Mouse (Mus musculus): ENCODE measurements around the gene Cdc34b. TPM values are rescaled to one million over a fixed set of nuclear protein-coding genes. Genes with fewer than 3 reads are reported as not detected.
"Not testable (repeated sequence)": the region's sequence is repeated elsewhere in the genome, so short reads cannot be mapped to it uniquely, and the experiment has no call there.

Gene Cdc34b
- 0.17 and 0.19 TPM in 2 replicates for polyA plus RNA-seq (2014; fragmentation: Nextera tagmentation; extraction: Ambion mirVana)

- Histone ChIP-seq H3K9ac (ENCODE audit: low read depth, low read length) (no peak within 1 kb of the TSS), H3K4me2 (replicated peaks; ENCODE audit: low read depth, low read length) (no peak within 1 kb of the TSS), H3K4me3 (ENCODE audit: low read depth, low read length) (no peak within 1 kb of the TSS), H3K9me3 (ENCODE audit: control insufficient read depth, low read length) (no peaks in the 10 kb centered on the region), H3K27me3 (ENCODE audit: control insufficient read depth, insufficient read depth, low read length) (no peaks in the 10 kb centered on the region), H3K4me1 (replicated peaks; ENCODE audit: control insufficient read depth, insufficient read depth, low read length) (no peaks in the 10 kb centered on the region), H3K27ac (ENCODE audit: low read depth, low read length) (no peak within 1 kb of the TSS), H3K36me3 (ENCODE audit: control insufficient read depth, insufficient read depth, low read length) (no peaks in the 10 kb centered on the region)
- 81% methylated on average over 25 of the region's 29 CpGs for WGBS
- DNase-seq (ENCODE audit: low spot score) (no peak), ATAC-seq (ENCODE audit: low FRiP score) (no peak)
These were observed at the start of gene Cdc34b for GRCm38 (mm10) chr11:94741732-94742272. Gene Cdc34b, plus strand, starts transcription at chr11:94741782.

- H3K9me3 ChIP-seq (ENCODE audit: control insufficient read depth, low read length); ATAC-seq (ENCODE audit: low FRiP score); H3K4me1 ChIP-seq (replicated peaks; ENCODE audit: control insufficient read depth, insufficient read depth, low read length); H3K36me3 ChIP-seq (ENCODE audit: control insufficient read depth, insufficient read depth, low read length); H3K27me3 ChIP-seq (ENCODE audit: control insufficient read depth, insufficient read depth, low read length); H3K27ac ChIP-seq (ENCODE audit: low read depth, low read length); H3K9ac ChIP-seq (ENCODE audit: low read depth, low read length); DNase-seq (ENCODE audit: low spot score); H3K4me3 ChIP-seq (ENCODE audit: low read depth, low read length); H3K4me2 ChIP-seq (replicated peaks; ENCODE audit: low read depth, low read length): not testable (repeated sequence)
These were observed 49.1 kb upstream of the Cdc34b start for GRCm38 (mm10) chr11:94692502-94692901.

GRCm38 (mm10) chr11:94695508-94695907 is 46.1 kb upstream of the Cdc34b start:
- Histone ChIP-seq H3K4me3 (ENCODE audit: low read depth, low read length) (no peak overlapping the region), H3K9ac (ENCODE audit: low read depth, low read length) (no peak overlapping the region), H3K27ac (ENCODE audit: low read depth, low read length) (no peak overlapping the region), H3K4me1 (replicated peaks; ENCODE audit: control insufficient read depth, insufficient read depth, low read length) (no peaks in the 10 kb centered on the region), H3K9me3 (ENCODE audit: control insufficient read depth, low read length) (no peaks in the 10 kb centered on the region), H3K36me3 (ENCODE audit: control insufficient read depth, insufficient read depth, low read length) (no peaks in the 10 kb centered on the region), H3K27me3 (ENCODE audit: control insufficient read depth, insufficient read depth, low read length) (no peaks in the 10 kb centered on the region), H3K4me2 (replicated peaks; ENCODE audit: low read depth, low read length) (no peak overlapping the region)
- DNase-seq (ENCODE audit: low spot score) (no peak), ATAC-seq (ENCODE audit: low FRiP score) (no peak)
- 86% methylated on average over 6 of the region's 6 CpGs for WGBS

- Histone ChIP-seq H3K27ac (ENCODE audit: low read depth, low read length) (no peak overlapping the region), H3K4me2 (replicated peaks; ENCODE audit: low read depth, low read length) (no peak overlapping the region), H3K9me3 (ENCODE audit: control insufficient read depth, low read length) (no peaks in the 10 kb centered on the region), H3K9ac (ENCODE audit: low read depth, low read length) (no peak overlapping the region), H3K36me3 (ENCODE audit: control insufficient read depth, insufficient read depth, low read length) (no peaks in the 10 kb centered on the region), H3K27me3 (ENCODE audit: control insufficient read depth, insufficient read depth, low read length) (no peaks in the 10 kb centered on the region), H3K4me3 (ENCODE audit: low read depth, low read length) (no peak overlapping the region), H3K4me1 (replicated peaks; ENCODE audit: control insufficient read depth, insufficient read depth, low read length) (no peaks in the 10 kb centered on the region; the same call in 1 of the 2 replicates)
- 90% methylated on average over 2 of the region's 2 CpGs for WGBS
- DNase-seq (ENCODE audit: low spot score): no peak
- no peak for ATAC-seq (ENCODE audit: low FRiP score)
These were observed 44.4 kb upstream of the Cdc34b start for GRCm38 (mm10) chr11:94697140-94697539.

GRCm38 (mm10) chr11:94697703-94698464 is 43.7 kb upstream of the Cdc34b start:
- no peak for DNase-seq (ENCODE audit: low spot score)

GRCm38 (mm10) chr11:94699399-94699798 is 42.2 kb upstream of the Cdc34b start:
- Histone ChIP-seq H3K9me3 (ENCODE audit: control insufficient read depth, low read length) (no peaks in the 10 kb centered on the region), H3K9ac (ENCODE audit: low read depth, low read length) (no peak overlapping the region), H3K4me2 (replicated peaks; ENCODE audit: low read depth, low read length) (no peak overlapping the region), H3K4me1 (replicated peaks; ENCODE audit: control insufficient read depth, insufficient read depth, low read length) (no peaks in the 10 kb centered on the region; the same call in 1 of the 2 replicates), H3K4me3 (ENCODE audit: low read depth, low read length) (no peak overlapping the region), H3K27ac (ENCODE audit: low read depth, low read length) (no peak overlapping the region), H3K36me3 (ENCODE audit: control insufficient read depth, insufficient read depth, low read length) (no peaks in the 10 kb centered on the region), H3K27me3 (ENCODE audit: control insufficient read depth, insufficient read depth, low read length) (no peaks in the 10 kb centered on the region)
- DNase-seq (ENCODE audit: low spot score) (no peak), ATAC-seq (ENCODE audit: low FRiP score) (no peak)
- WGBS: 100% methylated on average over 3 of the region's 3 CpGs

More at GRCm38 (mm10) chr11:94697703-94698464, 43.7 kb upstream of the Cdc34b start:
- 43% methylated on average over 13 of the region's 13 CpGs for WGBS
- Histone ChIP-seq H3K27me3 (ENCODE audit: control insufficient read depth, insufficient read depth, low read length) (no peaks in the 10 kb centered on the region), H3K36me3 (ENCODE audit: control insufficient read depth, insufficient read depth, low read length) (no peaks in the 10 kb centered on the region), H3K4me3 (ENCODE audit: low read depth, low read length) (no peak overlapping the region), H3K27ac (ENCODE audit: low read depth, low read length) (no peak overlapping the region), H3K4me1 (replicated peaks; ENCODE audit: control insufficient read depth, insufficient read depth, low read length) (no peaks in the 10 kb centered on the region; the same call in 1 of the 2 replicates), H3K9me3 (ENCODE audit: control insufficient read depth, low read length) (no peaks in the 10 kb centered on the region), H3K9ac (ENCODE audit: low read depth, low read length) (no peak overlapping the region), H3K4me2 (replicated peaks; ENCODE audit: low read depth, low read length) (no peak overlapping the region)
- ATAC-seq (ENCODE audit: low FRiP score): no peak

GRCm38 (mm10) chr11:94701401-94702215 is 40.0 kb upstream of the Cdc34b start:
- Histone ChIP-seq H3K9me3 (ENCODE audit: control insufficient read depth, low read length) (no peaks in the 10 kb centered on the region), H3K4me3 (ENCODE audit: low read depth, low read length) (no peak overlapping the region), H3K9ac (ENCODE audit: low read depth, low read length) (no peak overlapping the region), H3K4me1 (replicated peaks; ENCODE audit: control insufficient read depth, insufficient read depth, low read length) (no peaks in the 10 kb centered on the region; the same call in 1 of the 2 replicates), H3K27ac (ENCODE audit: low read depth, low read length) (no peak overlapping the region), H3K27me3 (ENCODE audit: control insufficient read depth, insufficient read depth, low read length) (no peaks in the 10 kb centered on the region), H3K36me3 (ENCODE audit: control insufficient read depth, insufficient read depth, low read length) (no peaks in the 10 kb centered on the region), H3K4me2 (replicated peaks; ENCODE audit: low read depth, low read length) (no peak overlapping the region)
- DNase-seq (ENCODE audit: low spot score) (no peak), ATAC-seq (ENCODE audit: low FRiP score) (no peak)
- WGBS: 63% methylated on average over 27 of the region's 27 CpGs

GRCm38 (mm10) chr11:94702216-94702610 is 39.4 kb upstream of the Cdc34b start:
- Histone ChIP-seq H3K9ac (ENCODE audit: low read depth, low read length) (no peak overlapping the region), H3K27me3 (ENCODE audit: control insufficient read depth, insufficient read depth, low read length) (no peaks in the 10 kb centered on the region), H3K36me3 (ENCODE audit: control insufficient read depth, insufficient read depth, low read length) (no peaks in the 10 kb centered on the region), H3K27ac (ENCODE audit: low read depth, low read length) (no peak overlapping the region), H3K4me3 (ENCODE audit: low read depth, low read length) (no peak overlapping the region), H3K4me1 (replicated peaks; ENCODE audit: control insufficient read depth, insufficient read depth, low read length) (no peaks in the 10 kb centered on the region; the same call in 1 of the 2 replicates), H3K4me2 (replicated peaks; ENCODE audit: low read depth, low read length) (no peak overlapping the region), H3K9me3 (ENCODE audit: control insufficient read depth, low read length) (no peaks in the 10 kb centered on the region)
- WGBS: 62% methylated on average over 3 of the region's 3 CpGs
- DNase-seq (ENCODE audit: low spot score) (no peak), ATAC-seq (ENCODE audit: low FRiP score) (no peak)

All from hindbrain, embryonic 11.5 days (tissue).